Mouse (Mus musculus): ENCODE data around the gene Lhb.

Gene Lhb

DNA sequence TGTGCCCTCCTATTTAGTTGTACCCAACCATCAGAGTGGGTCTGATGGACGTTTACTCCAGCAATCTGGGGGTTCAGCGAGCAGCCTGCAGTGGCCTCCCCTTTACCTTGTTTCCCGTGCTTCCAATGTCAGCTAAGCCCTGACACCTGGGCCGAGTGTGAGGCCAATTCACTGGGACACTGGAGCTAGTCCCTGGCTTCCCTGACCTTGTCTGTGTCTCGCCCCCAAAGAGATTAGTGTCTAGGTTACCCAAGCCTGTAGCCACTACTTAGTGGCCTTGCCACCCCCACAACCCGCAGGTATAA, at the start of gene Lhb:
Lhb (plus strand) TSS at position 206 of the 305 bp plus-strand sequence.
- in situ Hi-C loops (cut with MboI, MseI): no loop called here

DNA sequence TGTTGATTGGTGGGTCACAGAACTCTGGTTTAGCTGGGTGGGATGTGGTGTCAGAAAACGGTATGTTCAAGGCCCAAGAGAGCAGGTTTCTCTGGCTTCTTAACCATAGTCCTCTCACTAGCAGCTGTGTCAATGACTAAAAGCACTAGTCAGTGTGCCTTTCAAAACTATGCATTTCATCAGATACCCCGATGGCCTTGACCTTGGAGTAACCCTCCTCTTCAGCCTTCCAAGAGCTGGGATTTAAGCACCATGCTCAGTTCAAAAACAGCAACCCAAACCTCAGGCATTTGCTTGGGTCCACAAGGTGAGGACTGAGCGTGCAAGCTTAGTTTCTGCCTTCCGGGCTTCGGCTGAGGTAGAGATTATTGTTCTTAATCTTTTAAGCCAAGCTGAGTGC, 48.2 kb upstream of the Lhb start:
- in situ Hi-C loops (cut with MboI, MseI): no loop called here

DNA sequence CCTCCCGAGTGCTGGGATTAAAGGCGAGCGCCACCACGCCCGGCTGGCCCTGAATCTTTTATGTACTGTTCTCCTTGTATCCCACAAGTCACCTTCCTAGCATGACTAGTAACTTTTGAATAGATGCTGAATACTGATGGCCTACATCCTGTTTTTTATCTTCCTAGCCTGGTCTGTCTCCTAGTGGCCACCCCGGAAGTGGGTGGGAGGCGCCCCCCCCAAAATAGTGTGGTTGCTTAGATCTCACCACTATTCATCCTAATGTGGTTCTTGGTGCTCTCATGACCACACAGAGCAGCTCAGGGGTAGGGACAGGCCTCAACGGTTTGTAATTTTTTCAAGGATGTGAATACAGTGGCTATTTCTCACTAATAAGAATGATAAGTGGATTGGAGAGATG, 46.0 kb upstream of the Lhb start:
- in situ Hi-C loops (cut with MboI, MseI): loop anchor here in 1 of 2 experiments (25.0 kb wide), 1 partner anchor 1413 kb away; the partner anchor contains the start of genes Gtf2h1 and Hps5

DNA sequence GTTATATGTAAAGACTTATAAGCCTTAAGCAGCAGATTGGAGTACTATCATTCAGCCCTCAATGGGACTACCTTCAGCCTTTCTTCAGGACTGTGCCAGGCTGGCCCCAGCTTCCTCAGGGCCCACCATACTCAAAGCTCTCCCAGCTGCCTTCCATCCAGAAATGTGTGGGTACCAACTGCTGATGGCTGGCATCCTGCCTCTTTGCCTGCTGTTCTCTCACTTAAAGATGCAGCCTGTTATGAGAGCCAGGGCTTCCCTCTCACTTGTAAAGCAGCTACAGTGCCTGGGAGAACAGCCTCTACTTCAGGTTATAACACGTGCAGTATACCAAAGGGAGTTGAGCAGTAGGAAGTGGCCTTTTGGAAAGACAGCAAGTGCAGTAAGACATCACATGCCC, 44.6 kb upstream of the Lhb start:
- in situ Hi-C loops (cut with MboI, MseI): loop anchor here in 1 of 2 experiments (25.0 kb wide), 1 partner anchor 1411 kb away; the partner anchor contains the start of genes Gtf2h1 and Hps5

DNA sequence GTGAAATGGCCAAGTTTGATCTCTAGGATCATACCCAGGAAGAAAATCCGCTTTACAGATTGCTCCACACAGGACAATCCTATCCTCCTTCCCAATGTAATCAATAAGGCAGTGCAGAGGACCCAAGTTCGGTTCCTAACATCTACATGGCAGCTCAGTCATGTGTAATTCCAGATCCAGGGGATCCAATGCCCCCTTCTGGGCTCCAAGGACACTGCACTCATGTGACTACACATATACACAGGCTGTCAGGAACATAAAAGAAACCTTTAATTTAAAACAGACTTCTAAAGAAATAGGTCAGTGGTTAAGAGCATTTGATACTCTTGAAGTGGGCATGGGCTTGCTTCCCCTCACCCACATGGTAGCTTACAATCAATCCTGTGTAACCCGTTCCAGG, 34.5 kb upstream of the Lhb start:
- in situ Hi-C loops (cut with MboI, MseI): loop anchor here in 1 of 2 experiments (25.0 kb wide), 1 partner anchor 1401 kb away; the partner anchor contains the start of genes Gtf2h1 and Hps5

DNA sequence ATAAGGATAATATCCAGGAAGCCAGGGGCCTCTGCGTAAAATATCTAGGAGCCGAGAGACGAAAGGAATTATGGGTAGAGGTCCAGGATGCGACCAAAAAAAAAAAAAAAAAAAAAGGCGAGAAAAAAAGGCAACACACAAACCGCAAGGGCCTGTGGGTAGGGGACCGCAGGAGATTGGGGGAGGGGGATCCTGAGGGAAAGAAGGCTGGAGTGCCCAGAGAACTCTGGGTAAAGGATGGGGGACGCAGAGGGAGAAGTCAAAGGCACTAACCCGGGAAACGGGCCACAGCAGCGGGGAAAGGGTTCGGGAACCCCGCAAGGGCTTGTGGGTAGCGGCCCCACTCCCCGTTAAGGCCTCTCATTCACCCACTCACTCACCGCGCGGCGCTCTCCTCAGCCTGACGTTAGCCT, 25.5 kb upstream of the Lhb start:
- in situ Hi-C loops (cut with MboI, MseI): loop anchor here in 1 of 2 experiments (25.0 kb wide), 1 partner anchor 1392 kb away; the partner anchor contains the start of genes Gtf2h1 and Hps5

DNA sequence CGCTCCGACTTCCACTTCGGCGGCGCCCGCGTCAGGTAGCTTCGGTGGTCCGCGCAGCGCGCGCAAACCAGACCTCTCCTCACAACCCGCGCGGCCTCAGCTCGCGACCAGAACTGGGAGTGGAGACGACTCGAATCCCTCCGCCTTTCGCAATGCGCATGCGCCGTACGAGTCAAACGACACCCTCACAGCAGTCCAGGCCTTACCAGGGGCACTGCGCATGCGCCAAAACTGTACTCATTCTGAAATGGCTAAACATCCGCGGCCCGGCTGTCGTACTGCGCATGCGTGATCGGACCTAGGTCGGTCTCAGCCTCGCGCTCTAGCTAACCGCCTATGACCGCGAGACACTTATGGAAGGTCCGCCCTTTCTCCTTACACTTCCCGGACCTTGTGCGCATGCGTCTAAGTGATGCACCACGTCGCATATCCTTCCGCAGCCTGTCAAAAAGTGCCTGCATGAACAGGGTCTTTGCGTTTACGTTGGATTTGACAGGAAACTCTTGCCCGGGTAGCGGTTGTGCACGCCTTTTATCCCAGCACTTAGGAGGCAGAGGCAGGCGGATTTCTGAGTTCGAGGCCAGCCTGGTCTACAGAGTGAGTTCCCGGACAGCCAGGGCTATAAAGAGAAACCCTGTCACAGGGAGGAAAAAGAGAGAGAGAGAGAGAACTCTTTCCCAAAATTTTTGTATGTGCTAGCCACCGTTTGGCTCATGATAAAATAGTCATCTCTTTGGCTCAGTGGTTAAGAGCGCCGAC, 24.9 kb upstream of the Lhb start, which contains the start of gene Snrnp70:
Snrnp70 (minus strand) TSS at position 165 of the 759 bp plus-strand sequence.
- in situ Hi-C loops (cut with MboI, MseI): loop anchor here in 1 of 2 experiments (25.0 kb wide), 1 partner anchor 1392 kb away; the partner anchor contains the start of genes Gtf2h1 and Hps5

DNA sequence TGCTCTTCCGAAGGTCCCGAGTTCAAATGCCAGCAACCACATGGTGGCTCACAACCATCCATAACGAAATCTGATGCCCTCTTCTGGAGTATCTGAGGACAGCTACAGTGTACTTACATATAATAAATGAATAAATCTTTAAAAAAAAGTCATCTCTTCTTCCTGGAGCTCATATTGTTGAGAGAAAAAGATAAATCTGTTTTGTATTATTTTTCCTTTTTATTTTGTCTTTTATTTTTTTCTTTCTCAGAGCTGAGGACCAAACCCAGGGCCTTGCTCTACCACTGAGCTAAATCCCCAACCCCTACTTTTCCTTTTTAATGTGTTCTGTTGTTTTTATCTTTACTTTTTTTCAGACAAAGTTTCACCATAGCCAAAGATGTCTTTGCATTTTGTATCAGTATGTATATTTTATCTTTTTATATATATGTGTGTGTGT, 24.3 kb upstream of the Lhb start:
- in situ Hi-C loops (cut with MboI, MseI): loop anchor here in 1 of 2 experiments (25.0 kb wide), 1 partner anchor 1391 kb away; the partner anchor contains the start of genes Gtf2h1 and Hps5

DNA sequence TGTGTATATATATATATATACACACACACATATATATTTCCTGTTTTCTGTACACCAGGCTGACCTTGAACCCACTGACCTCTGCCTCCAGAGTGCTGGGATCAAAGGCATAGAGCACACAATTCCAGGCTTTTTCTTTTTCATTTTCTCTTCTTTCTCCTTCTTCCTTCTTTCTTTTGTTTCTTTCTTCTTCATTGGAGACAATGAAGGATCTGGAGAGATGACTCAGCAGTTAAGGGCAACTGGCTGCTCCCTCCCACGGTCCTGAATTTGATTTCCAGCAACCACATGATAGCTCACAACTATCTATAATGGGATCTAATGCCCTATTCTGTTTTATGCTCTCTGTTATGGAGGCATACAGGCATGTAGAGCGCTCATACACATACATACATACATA, 23.8 kb upstream of the Lhb start:
- in situ Hi-C loops (cut with MboI, MseI): loop anchor here in 1 of 2 experiments (25.0 kb wide), 1 partner anchor 1391 kb away; the partner anchor contains the start of genes Gtf2h1 and Hps5

DNA sequence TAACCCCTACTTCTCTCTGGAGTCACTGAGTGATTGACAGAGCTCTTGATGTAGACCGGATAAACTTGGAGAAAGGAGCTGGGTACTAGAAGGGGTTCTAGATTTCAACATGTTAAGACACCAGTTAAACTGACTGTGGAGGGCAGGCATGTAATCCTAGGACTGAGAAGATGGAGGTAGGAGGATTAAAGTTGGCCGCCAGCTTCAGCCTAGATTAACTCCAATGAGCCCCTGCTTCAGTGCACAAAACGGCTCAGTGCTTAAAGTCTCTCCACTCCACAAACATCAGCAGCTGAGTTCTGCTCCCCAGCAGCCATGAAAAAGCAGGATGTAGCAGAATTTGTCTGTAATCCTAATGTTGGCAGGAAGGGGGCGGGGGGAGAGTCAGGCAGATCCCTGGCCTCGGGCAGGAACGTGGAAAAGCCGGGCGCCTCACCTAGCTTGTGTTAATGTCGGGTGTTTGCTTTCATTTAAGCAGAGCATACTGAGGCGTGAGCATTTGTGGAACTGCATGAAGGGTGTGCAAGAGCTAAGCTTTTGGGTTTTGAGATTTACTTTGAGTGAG, 19.0 kb upstream of the Lhb start:
- in situ Hi-C loops (cut with MboI, MseI): no loop called here

DNA sequence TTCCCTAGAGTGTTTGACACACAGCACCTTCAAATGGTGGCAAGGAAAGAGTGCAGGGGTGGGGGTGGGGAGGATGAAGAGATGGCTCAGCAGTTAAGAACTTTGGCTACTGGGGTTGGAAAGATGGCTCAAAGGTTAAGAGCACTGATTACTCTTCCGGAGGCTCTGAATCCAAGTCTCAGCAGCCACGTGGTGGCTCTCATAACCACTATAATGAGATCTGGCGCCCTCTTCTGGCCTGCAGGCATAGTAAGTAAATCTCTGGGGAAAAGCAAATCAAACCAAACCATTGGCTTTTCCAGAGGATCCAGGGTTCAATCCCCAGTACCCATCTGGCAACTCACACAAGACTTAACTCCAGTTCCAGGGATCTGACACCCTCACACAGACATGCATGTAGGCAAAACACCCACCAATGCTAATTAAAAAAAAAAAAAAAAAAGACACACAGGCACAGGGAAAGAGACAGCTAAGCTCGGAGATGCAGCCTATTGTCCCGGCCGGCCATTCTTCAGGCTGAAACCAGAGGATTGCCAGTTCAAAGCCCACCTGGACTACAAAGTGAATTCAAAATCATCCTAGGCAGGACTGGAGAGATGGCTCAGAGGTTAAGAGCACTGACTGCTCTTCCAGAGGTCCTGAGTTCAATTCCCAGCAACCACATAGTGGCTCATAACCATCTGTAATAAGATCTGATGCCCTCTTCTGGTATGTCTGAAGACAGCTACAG, 16.9 kb upstream of the Lhb start:
- in situ Hi-C loops (cut with MboI, MseI): no loop called here

DNA sequence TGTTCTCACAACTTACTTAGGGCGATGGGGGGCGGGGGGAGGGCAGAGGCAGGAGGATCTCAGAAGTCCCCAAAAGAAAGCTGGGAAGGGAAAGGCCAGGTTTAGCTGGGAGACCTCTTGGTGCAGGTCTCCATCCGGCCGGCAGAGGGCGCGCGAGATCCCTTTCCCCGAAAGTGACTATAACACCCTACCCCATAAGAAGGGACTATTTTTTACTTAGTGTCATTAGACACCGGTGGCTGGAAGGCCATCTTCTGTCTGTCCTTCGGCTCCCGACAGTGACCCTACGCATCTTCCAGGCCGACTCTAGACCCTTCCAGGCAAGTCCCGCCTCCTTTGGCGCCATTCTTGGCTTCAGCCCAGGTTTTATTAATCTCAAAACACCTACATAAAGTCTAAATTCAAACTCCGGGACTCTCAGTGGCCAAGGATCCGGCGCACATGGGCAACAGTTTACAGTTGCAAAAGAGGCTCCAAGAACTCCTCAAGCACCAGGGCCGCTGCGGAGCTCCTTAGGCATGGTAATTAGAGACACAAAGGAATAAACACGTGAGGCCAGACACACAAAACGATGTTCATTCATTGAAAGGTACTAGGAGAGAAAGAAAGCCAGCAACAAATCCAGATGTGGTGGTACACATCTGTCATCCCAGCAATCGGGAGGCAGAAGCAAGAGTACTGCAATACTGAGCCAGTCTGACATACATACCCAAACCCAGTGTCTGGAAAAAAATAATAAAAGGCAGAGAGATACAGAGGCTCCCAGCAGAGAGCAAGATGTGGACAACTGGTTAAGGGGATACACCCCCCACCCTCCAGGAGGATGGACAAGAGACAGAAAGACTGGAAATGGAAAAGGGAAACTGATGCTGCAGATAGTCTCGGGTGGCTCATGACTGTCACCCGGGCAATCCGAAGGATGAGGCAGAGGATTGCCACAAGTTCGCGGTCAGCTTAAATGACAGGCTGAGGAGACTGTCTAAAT, 15.2 kb upstream of the Lhb start, which contains the start of gene Kcna7:
Kcna7 (plus strand) TSS at position 563 of the 985 bp plus-strand sequence.
- in situ Hi-C loops (cut with MboI, MseI): no loop called here

DNA sequence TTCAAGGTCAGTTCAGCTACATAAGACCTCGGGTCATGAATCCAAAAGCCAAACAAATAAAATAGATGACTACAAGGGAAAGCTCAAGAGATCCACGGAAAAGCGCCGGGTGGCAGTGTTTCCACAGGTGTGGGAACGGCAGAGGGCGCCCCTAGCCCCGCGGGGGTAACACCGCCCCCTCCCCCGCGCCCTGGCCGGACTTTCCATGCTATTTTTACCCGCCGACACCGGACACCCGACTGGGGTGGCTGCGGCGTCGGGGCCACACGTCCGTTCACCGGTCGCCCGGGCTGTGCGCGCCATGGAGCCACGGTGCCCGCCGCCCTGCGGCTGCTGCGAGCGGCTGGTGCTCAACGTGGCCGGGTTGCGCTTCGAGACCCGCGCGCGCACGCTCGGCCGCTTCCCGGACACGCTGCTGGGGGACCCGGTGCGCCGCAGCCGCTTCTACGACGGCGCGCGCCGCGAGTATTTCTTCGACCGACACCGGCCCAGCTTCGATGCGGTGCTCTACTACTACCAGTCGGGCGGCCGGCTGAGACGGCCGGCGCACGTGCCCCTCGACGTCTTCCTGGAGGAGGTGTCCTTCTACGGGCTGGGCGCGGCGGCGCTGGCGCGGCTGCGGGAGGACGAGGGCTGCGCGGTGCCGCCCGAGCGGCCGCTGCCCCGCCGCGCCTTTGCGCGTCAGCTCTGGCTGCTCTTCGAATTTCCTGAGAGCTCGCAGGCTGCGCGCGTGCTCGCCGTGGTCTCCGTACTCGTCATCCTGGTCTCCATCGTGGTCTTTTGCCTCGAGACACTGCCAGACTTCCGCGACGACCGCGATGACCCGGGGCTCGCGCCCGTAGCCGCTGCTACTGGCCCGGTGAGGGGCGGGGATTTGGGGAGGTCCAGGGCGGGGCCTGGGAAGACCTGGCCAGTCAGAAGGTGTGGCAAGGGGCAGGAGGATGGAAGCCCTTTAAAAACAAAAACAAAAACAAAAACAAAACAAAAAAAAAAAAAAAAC, 14.2 kb upstream of the Lhb start:
- in situ Hi-C loops (cut with MboI, MseI): no loop called here

DNA sequence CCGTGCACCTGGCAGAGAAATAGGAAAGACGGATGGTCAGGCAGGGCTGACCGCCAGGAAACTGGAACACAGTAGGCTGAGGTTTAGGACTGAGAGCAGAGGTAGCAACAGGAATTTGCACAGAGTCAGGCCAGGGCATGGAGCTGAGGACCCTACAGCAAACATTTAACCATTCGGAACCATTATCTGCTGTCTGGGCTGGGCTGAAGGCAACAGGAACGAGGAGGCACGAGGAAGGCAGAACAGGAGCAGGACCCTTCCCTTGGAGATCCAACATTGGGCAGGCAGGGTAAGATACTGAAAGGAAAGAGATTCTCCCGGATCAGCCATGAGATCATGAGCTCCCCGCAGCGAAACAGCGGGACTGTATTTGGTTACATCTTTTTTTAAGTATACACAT, 12.8 kb upstream of the Lhb start:
- in situ Hi-C loops (cut with MboI, MseI): no loop called here

DNA sequence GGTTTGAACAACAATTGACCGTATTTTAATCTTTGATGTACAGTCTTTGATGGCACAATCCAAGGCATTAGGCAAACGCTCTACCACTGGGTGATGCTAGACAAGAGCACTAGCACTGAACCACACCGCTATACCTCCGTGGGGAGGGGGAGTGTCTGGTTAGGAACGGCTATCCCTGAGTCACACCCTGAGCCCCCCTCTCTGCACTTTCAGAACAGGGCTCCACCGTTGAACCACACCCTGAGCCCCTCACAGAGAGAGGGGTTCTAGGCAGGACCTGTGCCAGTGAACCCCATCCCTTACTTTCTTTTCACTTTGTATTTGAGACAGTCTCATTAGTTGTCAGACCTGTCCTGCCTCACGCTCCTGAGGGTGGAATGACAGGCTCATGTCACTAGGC, 12.3 kb upstream of the Lhb start:
- in situ Hi-C loops (cut with MboI, MseI): no loop called here

DNA sequence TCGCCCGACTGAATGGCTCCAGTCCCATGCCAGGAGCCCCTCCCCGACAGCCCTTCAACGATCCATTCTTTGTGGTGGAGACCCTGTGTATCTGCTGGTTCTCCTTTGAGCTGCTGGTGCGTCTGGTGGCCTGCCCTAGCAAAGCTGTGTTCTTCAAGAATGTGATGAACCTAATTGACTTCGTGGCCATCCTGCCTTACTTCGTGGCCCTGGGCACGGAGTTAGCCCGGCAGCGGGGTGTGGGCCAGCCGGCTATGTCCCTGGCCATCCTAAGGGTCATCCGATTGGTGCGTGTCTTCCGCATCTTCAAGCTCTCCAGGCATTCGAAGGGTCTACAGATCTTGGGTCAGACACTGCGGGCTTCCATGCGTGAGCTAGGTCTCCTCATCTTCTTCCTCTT, 11.7 kb upstream of the Lhb start:
- in situ Hi-C loops (cut with MboI, MseI): no loop called here

DNA sequence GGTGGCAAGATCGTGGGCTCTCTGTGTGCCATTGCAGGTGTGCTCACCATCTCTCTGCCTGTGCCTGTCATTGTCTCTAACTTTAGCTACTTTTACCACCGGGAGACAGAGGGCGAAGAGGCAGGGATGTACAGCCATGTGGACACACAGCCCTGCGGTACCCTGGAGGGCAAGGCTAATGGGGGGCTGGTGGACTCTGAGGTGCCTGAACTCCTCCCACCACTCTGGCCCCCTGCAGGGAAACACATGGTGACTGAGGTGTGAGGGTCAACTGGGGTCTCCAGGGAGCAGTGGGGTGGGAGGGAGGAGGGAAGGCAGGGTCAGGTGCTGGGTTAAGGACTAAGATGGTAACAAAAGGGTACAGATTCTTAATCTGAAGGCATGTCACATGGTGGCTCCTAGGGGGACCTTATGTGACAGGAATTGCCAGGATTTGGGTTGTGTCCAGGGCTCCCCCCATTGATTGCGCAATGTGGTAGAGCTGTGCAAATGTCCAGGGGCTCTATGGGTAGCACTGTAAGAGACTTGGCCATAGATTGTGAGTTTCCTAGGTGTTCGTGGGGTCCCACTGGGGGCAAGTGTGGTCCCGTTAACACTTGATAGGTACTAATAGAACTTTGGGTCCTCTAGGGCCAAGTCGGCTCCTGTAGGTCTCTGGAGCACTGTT, 11.0 kb upstream of the Lhb start:
- in situ Hi-C loops (cut with MboI, MseI): no loop called here

DNA sequence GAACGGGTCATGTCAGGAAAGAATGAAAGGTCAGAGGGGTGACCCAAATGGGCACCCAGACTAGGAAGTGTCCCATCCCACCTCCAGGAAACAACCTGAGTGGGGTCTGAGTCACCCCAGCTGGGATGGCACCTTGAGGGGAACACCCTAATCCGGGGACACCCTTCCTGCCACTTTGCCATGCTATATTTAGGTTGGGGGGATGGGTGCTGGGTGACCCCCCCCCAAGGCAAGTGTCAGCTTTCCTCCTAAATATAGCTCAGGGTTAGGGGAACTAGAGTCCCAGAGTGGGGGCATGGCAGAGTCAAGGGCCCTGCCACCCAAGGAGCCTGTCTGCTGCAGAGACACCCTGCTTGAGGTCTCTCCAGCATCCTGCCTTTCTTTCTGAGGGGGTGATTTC, 8.2 kb upstream of the Lhb start:
- in situ Hi-C loops (cut with MboI, MseI): no loop called here

Data from T-helper 17 cell (primary cell).